Mouse (Mus musculus) layer of hippocampus, postnatal 36 days (tissue): Measurements from ENCODE around the gene Dnmt3b. TPM values are rescaled to one million over a fixed set of nuclear protein-coding genes. Genes with fewer than 3 reads are reported as not detected.

Experiments
- DNase-seq, 2 experiments: peaks; one replicate each; pipeline ENCODE4 v3.0.0; 2022
- total RNA-seq, 2 experiments: library from RNA; stranded (reverse); gene quantifications; 2 replicates each; pipeline ENCODE4 v1.2.3; 2021

Dnmt3b gene
- 1 to 10 TPM; 1.3 to 1.6 TPM for total RNA-seq

DNA sequence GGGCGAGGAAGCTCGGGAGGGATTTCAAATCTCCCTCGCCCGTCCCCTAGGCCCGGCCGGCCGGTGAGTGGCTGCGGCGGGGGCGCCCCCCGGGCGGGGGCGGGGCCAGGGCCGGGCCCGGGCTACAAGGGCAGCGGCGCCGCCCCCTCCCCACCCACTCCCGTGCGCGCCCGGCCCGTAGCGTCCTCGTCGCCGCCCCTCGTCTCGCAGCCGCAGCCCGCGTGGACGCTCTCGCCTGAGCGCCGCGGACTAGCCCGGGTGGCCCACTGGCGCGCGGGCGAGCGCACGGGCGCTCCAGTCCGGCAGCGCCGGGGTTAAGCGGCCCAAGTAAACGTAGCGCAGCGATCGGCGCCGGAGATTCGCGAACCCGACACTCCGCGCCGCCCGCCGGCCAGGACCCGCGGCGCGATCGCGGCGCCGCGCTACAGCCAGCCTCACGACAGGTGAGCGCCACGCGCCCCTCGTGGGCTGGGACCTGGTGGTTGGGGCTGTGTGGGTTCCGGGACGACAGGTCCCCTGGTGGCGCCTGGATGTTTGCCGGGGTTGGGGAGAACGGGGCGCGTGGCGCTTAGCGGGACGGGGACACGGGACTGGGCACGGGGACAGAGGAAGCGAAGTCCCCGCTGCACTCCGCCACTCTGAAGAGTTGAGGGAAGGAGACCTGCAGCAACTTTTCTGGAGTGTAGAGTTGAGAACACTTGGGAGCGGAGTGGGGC lies at the start of gene Dnmt3b:
TSS of gene Dnmt3b (plus strand) at position 153 of the 716 bp plus-strand sequence.
- DNase-seq: peak; percentile 34

DNA sequence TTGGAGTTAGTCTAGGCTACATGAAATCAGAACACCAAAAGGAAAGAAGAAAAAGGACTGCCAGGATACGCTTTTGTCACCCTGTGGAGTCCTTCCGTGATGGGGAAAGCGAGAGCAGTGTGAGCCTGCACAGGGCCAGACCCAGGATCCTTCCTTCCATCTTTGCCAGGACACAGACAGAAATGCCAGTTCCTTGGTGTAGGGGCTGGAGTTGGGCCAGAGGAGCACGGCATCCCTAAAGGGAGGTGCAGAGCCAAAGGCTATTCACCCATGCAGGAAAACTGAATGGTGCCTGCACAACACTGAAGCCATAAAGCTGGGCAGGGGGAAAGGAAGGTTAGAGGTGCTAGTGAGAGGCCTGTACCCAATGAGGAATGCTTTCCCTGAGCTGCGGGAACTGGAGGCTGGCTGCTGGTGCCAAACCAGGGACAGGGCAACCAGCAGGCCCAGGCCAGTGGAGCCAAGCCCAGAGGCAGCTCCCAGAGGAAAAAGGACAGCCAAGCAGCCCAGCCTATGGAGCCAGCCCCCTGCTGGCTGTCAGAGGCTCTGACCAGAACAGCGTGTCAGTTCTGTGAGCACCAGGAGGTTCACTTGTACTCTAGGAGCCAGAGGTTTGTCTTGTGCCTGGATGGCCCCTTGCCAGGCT lies 49.1 kb upstream of the Dnmt3b start:
- DNase-seq: peak; percentile 16 to 26

DNA sequence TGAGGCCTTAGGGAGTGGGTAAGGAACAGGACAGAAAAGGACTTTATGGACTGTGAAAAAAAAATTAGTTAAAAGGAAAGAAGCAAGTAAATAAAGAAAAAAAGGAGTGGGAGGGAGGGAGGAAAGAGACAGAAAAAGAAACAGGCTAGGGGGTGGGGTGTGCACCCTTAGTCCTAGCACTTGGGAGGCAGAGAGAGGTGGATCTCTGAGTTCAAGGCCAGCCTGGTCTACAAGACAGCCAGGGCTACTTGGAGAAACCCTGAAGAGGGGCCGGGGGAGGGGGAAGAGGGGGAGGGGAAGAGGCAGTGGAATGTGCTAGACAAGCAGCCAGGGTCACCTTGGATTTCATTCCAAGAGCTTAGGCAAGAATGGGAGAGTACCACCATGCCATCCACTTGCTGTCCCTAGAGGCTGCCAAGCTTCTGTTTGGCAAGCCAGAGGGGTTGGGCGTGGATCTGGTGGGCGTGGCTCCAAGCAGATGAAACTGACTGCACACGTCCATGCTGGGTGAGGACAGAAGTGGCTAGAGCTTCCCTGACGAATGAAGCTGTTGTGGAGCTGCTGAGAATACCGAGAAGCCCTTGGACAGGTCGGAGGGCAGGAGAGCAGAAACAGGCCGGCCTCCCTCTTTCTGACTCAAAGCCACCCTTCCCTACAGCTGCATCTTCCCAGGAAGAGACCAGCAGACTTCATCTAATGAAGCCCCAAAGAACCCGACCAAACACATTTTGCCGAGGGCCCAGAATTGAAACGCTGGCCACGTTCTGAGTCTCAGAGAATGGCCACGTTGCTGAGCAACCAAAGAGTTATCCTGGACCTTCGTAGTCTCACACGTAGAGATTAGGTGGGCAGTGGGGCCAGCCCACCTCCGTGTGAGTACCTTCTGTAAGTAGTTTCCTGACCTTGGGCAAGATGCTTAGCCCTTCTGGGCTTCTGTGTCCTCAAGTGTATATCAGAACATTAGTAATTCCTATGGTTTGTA lies 48.3 kb upstream of the Dnmt3b start:
- peak in 1 of 2 experiments; percentile 29 for DNase-seq

DNA sequence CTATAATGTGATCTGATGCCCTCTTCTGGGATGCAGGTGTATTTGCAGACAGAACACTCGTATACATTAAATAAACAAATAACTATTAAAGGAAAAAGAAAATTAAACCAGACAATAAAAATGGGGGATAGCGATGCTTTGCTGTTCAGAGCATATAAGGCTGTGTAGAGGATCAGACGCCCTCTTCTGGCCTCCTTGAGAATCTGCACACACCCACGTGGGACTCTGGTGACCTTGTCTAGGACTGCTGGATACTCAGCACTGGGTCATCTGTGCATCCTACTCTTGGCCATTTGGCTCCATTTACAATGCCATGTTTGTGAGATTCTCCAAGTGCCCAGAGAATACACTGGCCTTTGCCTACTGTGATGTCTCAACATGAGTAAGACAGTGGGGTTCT lies 45.5 kb upstream of the Dnmt3b start:
- DNase-seq: no peak

DNA sequence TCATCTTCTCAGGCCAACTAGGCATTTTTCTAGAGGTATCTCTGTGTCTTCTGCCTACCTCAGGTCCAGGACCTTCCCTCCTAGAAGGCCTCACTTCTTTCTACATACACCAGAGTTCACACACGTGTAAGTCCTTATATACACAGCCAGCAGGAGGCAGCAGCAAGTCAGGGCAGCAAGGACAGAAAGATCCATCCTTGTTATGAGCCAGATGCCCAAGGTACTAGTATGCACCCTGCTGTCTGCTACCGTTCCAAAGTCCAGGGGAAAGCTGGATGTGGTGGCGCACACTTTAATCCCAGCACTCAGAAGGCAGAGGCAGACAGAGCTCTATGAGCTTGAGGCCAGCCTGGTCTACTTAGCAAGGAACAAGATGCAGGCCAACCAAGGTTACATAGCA lies 42.8 kb upstream of the Dnmt3b start:
- no peak for DNase-seq

DNA sequence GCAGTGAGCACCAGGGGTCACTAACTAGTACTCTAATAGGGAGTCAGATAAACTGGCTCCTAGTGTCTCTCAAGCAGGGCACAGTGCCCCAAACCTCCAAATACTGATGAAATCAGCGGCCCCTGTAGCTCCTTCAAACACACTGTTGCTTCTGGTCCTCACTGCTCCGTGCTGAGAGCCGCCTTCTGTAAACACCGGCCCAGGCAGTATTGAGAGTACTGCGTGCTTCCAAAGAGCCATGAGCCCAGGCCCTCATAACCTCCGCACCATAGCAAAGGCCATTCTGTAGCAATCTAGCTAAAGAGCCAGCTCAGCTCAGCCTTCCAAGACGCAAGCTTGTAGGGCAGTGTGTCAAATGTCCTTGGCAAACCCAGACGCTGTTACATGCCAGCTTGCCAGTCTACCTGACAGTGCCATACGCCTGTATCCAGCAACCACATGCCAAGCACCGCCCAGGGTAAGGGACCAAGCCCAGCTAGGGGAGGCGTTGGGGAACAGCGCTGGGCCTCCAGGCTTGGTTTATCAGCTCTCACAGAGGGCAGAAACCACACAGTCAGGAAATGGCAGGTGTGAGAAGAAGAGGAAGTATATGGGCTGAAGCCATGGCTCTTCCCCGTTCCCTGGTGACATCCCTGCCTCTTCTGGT lies 41.3 kb upstream of the Dnmt3b start:
- DNase-seq: no peak

DNA sequence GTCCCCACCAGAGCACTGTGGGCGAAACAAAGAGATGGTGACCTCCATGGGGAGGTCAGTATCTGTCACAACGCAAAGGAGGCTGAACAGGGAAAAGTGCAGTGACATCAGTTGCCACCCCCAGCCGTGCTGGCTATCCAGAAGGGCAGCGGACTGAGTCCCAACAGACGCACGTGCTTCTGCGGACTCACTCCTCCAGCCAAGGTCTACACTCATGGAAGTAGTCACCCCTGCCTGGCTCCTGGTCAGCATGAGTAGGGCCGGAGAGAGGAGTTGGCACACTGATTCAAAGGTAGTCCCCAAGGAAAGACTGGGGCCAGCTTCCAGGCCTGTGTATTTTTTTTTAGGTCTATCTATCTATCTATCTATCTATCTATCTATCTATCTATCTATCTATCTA lies 40.2 kb upstream of the Dnmt3b start:
- no peak for DNase-seq

DNA sequence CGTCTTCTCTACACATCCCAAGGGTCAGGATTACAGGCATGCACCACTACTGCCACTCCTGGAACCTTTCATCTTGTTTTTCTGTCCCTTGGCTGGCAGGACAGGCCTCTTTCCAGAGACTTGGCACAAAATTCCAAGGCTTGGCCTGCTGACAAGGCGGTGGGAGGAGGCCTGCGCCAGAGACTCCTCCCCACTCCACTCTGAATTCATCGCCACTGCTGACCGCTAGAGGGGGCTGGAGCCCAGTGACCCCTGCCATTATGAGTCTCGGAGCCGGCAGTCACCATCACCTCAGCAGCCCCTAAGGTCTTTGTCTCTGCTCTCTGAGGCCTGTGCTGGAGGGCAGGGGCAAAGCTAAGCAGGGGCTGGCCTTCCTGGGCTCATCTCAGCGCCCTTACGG lies 39.7 kb upstream of the Dnmt3b start:
- peak; percentile 80 to 84 for DNase-seq

DNA sequence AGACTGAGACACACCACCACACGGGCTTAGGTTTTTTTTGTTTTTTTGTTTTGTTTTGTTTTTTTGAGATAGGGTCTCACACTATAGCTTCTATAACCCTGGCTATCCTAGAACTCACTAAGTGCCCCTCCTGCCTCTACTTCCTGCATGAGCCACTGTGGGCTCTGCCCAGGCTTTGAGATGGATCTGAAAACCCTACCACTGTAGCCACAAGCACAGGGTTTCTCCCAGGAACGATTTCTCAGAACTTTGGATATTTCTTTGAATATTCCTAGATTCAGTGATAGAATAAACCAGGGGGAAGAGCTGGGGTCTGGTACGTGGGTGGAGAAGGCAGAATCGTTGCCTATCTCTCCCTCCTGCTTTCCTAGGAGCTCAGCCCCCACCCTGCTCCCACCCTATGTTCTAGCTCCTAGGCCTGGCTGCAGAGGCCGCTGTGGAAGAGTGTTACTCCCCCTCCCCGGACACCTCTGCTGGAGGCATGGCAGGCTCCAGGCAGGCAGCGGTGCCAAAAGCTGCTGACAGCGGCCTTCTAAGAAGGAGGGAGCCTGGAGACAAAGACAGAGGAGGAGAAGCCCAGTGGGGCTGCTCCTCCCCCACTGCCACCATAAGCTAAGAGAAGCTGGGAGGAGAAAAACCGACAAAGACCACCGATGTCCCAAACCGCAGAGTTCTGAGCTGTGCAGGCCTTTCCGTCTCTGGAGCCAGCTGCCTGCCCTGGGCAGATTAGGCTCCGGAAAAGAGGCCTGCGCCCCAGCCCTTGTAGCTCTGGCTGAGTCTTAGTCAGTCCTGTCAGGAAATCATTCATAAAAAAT lies 38.6 kb upstream of the Dnmt3b start:
- DNase-seq: no peak

DNA sequence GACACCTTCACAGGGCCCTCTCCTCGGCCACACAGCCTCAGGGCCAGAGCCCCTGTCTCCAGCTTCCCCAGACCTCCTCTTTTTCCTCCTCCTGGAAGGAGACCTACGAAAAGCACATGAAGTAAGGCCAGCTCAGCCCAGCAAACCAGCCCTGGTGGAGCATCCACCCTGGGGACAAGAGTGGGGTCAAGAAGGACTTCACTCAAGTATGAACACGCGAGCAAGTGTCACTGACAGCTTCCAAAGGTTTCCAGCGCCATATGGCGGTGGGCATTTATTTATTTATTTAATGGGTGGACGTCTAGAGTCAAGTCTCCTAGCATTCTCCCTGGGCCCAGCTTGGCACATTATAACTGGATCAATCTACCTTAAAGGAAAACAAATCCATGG lies 38.0 kb upstream of the Dnmt3b start:
- DNase-seq: no peak

DNA sequence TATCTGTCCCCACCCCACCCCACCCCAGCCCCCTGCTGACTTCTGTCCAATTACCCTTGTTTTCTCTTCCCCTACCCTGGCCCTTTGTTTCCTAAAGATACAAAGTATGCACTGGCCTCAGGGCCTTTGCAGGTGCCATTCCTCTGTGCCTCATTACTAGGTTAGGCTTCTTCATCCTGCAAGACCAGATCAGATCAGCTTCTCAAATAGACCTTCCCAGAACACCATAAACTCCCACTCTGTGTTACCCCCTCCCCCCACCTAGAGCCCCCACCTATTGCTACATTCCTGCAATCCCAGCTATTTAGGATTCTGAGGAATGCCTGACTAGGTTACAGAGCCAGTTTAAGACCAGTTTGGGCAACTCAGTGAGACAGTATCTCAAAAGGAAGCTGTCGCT lies 37.5 kb upstream of the Dnmt3b start:
- DNase-seq: no peak

DNA sequence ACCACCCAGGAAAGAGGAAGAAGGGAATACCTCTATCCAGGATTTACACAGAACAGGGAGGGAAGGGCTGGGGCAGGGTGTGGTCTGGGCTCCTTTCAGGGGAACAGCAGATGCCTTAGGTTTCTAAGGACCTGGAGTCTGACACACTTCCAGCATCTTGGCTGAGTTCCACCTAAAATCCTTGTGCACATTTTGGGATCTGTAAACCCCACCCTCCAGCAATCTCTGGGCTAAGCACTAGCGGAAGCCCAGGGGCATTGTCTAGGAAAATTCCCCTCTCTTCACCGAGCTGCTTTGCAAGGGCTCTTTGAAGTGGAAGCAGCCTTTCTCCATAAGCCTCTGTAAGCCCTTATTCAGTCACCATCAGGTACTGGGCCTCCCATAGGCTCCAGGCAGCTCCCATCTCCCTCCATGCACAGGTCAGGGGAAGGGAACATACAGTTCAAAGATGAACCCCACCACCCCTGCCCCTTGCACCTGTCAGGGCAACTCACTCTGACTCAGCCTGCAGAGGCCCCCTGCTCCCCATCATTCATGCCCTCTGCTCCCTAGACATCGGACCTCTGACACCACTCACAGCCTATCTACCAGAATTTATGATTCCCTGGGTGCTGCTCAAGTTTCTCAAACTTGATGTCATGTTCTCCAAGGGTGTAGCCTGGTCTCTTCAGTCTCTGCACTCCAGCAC lies 36.5 kb upstream of the Dnmt3b start:
- no peak for DNase-seq

DNA sequence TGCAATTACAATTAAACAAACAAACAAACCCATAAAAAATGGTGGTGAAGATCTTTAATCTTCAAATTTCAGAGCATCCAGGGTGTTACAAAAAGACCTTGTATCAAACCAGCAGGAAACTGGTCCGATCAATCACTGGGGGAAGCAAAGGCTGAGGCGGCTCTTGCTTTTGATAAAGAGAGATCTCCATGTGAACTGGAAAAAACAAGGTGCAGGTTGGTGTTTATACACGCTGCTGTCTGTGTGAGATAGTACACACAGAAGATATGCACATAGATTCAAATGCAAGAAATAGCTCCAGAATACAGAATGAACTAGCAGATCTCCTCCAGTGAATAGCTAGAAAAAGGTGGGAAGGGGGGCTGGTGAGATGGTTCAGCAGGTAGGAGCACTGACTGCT lies 32.4 kb upstream of the Dnmt3b start:
- no peak for DNase-seq

DNA sequence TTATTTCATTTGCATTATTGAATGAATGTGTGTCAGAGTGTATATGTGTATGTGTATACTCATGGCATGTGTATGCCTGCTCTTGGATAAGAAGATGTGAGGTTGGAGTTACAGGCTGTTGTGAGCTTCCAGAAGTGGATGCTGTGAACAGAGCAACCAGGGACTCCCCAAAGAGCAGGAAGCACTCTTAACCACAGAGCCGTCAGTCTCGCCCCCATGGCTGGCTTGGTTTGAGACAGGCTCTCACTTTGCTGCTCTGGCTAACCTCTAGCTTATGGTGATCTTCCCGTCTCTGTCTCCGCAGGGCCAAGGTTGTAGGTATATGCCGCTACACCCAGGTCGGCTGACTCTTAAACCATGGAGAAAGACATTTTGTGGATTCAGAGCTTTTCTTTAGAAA lies 30.8 kb upstream of the Dnmt3b start:
- DNase-seq: no peak

DNA sequence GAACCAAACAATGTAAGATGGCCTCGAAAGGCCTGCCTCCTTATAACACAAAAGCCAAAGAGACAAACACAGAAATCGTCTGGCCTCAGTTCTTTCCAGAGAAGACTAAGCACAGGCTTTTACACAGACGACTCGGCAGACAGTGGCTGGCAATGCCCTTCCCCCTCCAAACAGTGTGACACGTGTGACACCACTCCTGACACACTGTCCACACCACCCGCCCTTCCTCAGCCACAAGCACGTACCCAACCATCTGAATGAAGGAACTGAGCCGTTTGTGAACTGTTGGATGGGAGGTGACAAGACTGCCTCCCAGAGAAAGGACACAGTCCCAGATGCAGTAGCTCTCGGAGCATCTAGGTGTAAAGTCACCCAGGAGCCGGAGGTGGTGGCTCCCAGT lies 30.4 kb upstream of the Dnmt3b start:
- no peak for DNase-seq

DNA sequence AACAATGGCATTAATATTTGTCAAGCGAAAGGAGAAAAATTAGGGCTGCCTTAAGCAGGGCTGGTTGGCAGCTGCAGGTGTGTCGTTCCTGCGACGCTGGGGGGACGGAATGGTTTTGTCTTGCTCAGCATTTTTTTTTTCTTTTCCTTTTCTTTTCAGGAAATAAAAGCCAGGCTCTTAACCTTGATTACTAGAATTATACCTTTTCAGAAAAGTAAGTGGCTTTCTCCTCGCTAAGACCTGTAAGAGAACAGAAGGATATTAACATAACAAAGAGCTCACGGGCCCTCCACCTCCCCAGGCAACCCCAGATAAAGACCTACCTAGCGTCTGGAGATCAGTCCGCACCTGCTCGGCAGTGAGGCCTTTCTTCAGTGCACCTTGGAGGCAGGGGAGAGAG lies 26.8 kb upstream of the Dnmt3b start:
- DNase-seq: no peak

DNA sequence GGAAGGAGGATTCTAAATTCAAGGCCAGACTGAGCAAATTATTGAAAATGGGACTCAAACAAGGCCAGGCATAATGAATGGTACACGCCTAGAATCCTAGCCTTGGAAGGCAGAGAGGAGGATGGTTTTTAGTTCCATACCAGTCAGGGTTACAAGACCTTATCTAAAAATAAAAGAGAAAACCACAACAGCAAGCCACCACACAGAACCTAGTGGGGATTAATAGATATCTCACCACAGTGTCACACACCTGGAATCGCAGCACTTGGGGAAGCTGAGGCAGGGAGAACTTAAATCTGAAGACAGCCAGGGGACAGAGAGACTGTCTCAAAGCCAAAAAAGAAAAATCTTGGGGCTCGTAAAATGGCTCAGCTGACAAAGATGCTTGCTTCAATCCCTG lies 18.3 kb upstream of the Dnmt3b start:
- no peak for DNase-seq

DNA sequence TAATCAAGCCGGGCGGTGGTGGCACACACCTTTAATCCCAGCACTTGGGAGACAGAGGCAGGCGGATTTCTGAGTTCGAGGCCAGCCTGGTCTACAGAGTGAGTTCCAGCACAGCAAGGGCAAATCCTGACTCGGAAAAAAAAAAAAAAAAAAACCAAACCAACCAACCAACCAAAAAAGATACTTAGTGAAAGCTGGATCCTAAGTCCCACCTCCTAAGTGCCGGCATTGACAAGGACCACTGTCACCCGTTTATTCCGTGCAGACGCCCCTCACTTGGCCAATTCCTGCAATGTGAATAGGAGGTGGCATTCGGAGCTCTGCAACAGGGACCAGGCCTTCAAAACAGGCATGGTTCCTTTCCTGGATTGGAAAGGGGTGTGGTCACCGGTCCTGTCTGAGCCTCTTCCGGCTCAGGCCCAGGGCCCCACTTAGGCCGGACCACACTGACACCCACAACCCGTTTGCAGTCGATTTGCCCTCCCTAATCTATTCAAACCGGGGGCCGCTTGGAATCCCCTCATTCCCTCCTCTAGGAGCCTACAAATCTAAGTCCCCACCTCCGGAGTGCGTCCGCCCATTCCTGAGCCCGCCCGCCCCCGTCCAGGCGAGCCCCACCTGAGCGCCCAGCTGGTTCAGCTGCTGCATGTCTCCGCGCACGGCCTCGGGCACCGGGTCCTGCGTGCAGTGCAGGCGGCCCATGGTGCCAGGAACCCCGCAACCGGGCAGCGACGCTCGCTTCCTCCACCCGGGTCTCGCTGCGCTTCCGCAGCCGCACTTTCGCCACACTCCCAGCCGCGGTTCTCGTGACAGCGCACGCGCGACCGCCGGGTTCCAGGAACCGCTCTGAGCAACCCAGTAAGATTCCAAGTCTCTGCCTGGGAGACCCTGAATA lies 17.0 kb upstream of the Dnmt3b start, which contains the start of gene Commd7:
TSS of gene Commd7 (minus strand) at position 806 of the 895 bp plus-strand sequence.
- DNase-seq: peak; percentile 86 to 87

DNA sequence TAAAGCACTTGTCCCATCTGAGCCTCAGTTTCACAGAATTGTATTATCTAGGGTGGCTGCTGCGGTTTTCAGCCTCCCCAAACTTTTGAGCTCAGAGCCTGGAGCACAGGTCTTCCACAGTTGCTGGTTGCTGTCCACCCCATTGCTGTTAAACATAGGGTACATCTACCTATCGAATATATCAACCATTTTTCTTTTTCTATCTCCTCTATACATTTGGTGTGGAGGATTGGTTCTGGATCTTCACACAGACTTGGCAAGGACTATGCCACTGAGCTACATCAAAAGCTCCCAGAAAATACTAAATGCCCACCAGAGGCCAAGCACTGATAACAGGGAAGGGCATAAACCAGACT lies 16.4 kb upstream of the Dnmt3b start:
- DNase-seq: no peak

DNA sequence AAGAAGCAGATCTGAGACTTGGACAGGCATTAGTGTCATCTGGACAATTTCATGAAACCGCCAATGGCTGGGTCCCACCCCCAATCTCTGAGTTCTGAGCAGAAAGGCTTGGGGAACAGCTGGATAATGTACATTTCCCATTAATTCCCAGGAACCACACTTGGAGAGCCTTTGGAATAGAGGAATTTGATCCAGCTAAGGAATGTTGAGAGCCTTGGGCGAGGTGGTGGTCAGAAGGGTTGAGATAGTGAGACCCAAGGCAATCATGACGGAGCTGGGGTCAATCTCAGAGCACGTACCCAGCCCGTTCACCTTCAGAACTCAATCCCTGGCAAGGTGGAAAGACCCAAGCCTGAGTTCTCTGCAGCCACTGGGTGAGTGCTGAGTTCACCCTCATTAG lies 16.0 kb upstream of the Dnmt3b start:
- no peak for DNase-seq
